Mouse (Mus musculus) ES-Bruce4 (cell line): ENCODE measurements around the gene Pus10. TPM values are rescaled to one million over a fixed set of nuclear protein-coding genes. Genes with fewer than 3 reads are reported as not detected.

ENCODE experiments used
- H3K27ac ChIP-seq: 2 replicates; pipeline ENCODE4 v1.5.1; 2012; ENCODE audit warnings: low read length, inconsistent platforms; ENCODE audit not compliant: insufficient read depth
- H3K27me3 ChIP-seq: 2 replicates; pipeline ENCODE4 v1.6.1; 2012; ENCODE audit warnings: mild to moderate bottlenecking, low read length, inconsistent platforms; ENCODE audit not compliant: control insufficient read depth, poor library complexity, insufficient read depth, severe bottlenecking
- H3K36me3 ChIP-seq: 2 replicates; pipeline ENCODE4 v1.6.1; 2012; ENCODE audit warnings: inconsistent platforms, mild to moderate bottlenecking, low read length, moderate library complexity; ENCODE audit not compliant: control insufficient read depth, poor library complexity, insufficient read depth, severe bottlenecking
- H3K4me1 ChIP-seq: one replicate; pipeline ENCODE4 v1.8.1; 2011; ENCODE audit warnings: low read length; ENCODE audit not compliant: control insufficient read depth, insufficient read depth
- H3K4me3 ChIP-seq: 2 replicates; pipeline ENCODE4 v1.5.1; 2011; ENCODE audit warnings: low read depth, mild to moderate bottlenecking, low read length
- H3K9ac ChIP-seq: 2 replicates; pipeline ENCODE4 v1.6.1; 2012; ENCODE audit warnings: low read depth, mild to moderate bottlenecking, inconsistent platforms; ENCODE audit not compliant: poor library complexity, severe bottlenecking
- H3K9me3 ChIP-seq: replicated peaks from 2 replicates; pipeline ENCODE4 v1.6.1; 2012; ENCODE audit warnings: mild to moderate bottlenecking, low read length, inconsistent platforms; ENCODE audit not compliant: control insufficient read depth, poor library complexity, insufficient read depth, severe bottlenecking
- CTCF ChIP-seq: IDR thresholded peaks from one replicate; pipeline ENCODE4 v1.8.1; 2011; ENCODE audit warnings: low read depth, low read length
- EP300 ChIP-seq: IDR thresholded peaks from 2 replicates; pipeline ENCODE4 v1.6.1; 2011; ENCODE audit warnings: low read depth, low read length; ENCODE audit not compliant: insufficient read depth
- POLR2A ChIP-seq: IDR thresholded peaks from one replicate; pipeline ENCODE4 v1.8.1; 2011; ENCODE audit warnings: low read length; ENCODE audit not compliant: insufficient read depth
- polyA plus RNA-seq: library from polyadenylated mRNA; stranded (reverse); fragments of >200 nt; gene quantifications from 2 replicates; pipeline ENCODE4 v1.2.4, GENCODE M21; 2011; ENCODE audit warnings: low read depth; ENCODE audit not compliant: missing spikeins, insufficient read depth, insufficient read length

Gene Pus10
- polyA plus RNA-seq, 1 experiment = 62.5 TPM

DNA sequence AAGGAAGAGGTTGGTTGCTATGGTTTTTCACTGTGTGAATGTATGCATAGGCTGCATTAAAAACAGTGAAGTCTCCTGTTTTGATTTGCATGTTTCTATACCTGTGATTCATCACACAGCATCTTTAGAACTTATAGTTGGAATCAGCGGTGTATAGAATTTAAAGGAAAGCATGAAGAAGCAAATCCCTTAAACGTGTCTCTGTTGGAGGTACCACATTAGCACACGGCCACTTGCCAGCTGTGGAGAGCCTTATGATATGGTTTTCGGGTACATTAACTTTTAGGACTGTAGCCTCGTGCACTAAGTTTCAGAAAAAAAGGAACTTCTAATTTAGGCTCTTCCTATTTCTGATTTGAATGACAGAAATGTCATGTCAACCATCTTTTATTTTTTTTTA, 17.1 kb downstream of the Pus10 start:
- no peaks in the 10 kb centered on the region for H3K9me3 ChIP-seq
- no peak for TF ChIP-seq POLR2A
- H3K9ac ChIP-seq = no peak overlapping the region
- H3K4me1 ChIP-seq = no peaks in the 10 kb centered on the region
- H3K27ac ChIP-seq = no peak overlapping the region
- H3K36me3 ChIP-seq = peaks cover 6% of the 10 kb centered on the region; the same call in 1 of the 2 replicates
- no peaks in the 10 kb centered on the region for H3K27me3 ChIP-seq
- no peak overlapping the region for H3K4me3 ChIP-seq

DNA sequence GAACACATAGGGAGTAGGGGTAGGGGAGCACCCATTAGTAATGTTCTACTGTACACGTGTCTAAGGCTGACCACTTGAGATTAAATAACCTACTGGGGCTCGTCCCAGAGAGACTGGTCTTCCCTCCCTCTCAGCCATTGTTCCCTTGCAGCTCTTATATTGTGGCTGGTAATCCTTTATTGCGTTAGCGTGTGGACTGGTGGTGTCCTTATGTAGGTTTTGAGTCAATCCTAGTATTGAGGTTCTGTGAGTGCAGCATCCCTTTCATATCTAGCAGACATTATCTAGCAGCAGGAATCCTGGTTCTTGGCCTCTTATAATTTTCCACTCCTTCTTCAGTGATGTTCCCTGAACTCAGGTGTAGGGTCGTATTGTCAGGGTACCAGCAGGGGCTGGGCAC, 21.2 kb downstream of the Pus10 start:
- H3K36me3 ChIP-seq = peaks cover 9% of the 10 kb centered on the region; the same call in 1 of the 2 replicates
- no peak overlapping the region for H3K9ac ChIP-seq
- H3K4me1 ChIP-seq = no peaks in the 10 kb centered on the region
- no peak for TF ChIP-seq POLR2A
- no peak for TF ChIP-seq EP300
- H3K27me3 ChIP-seq = no peaks in the 10 kb centered on the region
- H3K27ac ChIP-seq = no peak overlapping the region
- H3K9me3 ChIP-seq = no peaks in the 10 kb centered on the region
- H3K4me3 ChIP-seq = no peak overlapping the region

DNA sequence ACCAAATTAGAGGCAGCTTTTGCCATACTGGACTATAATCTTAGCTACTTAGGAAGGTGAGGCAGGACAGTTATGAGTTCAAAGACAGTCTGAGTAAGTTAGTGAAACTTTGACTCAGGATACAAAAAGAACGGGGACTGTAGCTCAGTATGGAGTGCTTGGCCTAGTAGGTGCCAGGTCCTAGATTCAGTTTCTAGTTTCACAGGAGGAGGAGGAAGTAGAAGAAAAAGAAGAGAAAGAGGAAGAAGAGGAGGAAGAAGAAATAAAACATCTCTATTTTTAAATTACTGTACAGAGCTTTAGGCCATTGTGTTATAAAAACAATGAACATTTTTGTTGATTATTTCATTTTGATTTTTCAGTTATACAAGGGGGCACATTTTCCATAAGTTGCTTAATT, 22.6 kb downstream of the Pus10 start:
- H3K27ac ChIP-seq = no peak overlapping the region
- no peak overlapping the region for H3K9ac ChIP-seq
- no peaks in the 10 kb centered on the region for H3K27me3 ChIP-seq
- no peak overlapping the region for H3K4me3 ChIP-seq
- H3K9me3 ChIP-seq = no peaks in the 10 kb centered on the region
- TF ChIP-seq EP300 = no peak
- H3K36me3 ChIP-seq = peaks cover 8% of the 10 kb centered on the region; the same call in 1 of the 2 replicates
- no peaks in the 10 kb centered on the region for H3K4me1 ChIP-seq

DNA sequence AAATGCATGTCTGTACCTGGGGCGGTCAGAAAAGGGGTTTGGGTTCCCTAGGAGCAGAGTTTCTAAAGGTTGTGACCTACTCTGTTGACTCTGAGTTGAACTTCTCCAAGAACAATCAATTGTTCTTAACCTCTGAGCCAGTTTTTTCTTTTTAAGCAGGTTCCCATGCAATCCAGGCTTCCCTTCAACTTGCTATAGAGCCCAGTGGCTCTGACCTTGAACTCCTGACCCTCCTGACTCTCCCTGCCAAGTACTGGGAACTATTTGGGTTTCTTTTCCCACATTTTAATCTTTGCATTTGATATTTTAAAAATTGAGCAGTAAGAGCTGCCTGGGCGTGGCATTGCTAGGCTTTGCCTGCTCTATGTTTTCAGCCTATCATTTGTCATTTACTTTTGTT, 27.8 kb downstream of the Pus10 start:
- H3K4me1 ChIP-seq = no peaks in the 10 kb centered on the region
- no peaks in the 10 kb centered on the region for H3K9me3 ChIP-seq
- no peaks in the 10 kb centered on the region for H3K27me3 ChIP-seq
- no peak overlapping the region for H3K27ac ChIP-seq
- no peak for TF ChIP-seq EP300
- no peak for TF ChIP-seq POLR2A
- TF ChIP-seq CTCF = no peak
- H3K4me3 ChIP-seq = no peak overlapping the region
- H3K36me3 ChIP-seq = peaks cover 4% of the 10 kb centered on the region; the same call in 1 of the 2 replicates
- no peak overlapping the region for H3K9ac ChIP-seq

DNA sequence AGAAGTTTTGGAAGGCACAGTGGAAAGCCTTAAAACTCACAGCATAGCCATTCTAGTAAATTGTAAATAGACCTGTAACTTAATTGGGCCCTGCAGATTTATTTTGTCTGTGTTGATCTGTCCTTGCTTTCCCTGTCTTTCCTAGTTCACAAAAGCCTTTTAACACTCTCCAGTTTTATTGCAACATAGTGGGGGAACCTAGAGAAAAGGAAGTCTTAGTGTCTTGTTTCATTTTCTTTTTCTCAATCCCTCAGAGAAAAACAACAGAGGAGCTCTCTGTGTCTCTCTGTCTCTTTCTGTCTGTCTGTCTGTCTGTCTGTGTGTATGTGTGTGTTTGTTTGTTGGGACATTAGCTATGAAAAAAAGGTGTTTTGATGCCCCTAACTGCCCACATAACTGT, 30.4 kb downstream of the Pus10 start:
- H3K27me3 ChIP-seq = no peaks in the 10 kb centered on the region
- TF ChIP-seq EP300 (no peak), POLR2A (no peak), CTCF (no peak)
- no peaks in the 10 kb centered on the region for H3K9me3 ChIP-seq
- H3K27ac ChIP-seq = no peak overlapping the region
- peaks cover 3% of the 10 kb centered on the region for H3K4me1 ChIP-seq
- no peak overlapping the region for H3K9ac ChIP-seq
- no peak overlapping the region for H3K4me3 ChIP-seq
- H3K36me3 ChIP-seq = no peaks in the 10 kb centered on the region

DNA sequence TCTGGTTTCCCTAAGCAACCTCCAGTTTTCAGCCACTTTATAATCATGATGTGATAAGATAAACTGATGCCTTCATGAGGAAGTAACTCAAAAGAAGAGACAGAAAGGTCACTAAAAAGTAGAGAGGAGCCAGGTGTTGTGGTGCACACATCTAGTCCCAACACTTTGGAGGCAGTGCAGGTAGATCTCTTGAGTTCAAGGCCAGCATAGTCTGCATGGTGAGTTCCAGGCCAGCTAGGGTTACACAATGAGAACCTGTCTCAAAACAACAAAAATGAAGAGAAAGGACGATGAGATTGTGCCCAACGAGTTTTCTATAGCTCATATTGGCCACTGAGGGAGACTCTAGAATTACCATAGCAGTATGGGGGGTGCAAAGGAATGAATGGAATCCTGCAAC, 33.1 kb downstream of the Pus10 start:
- no peaks in the 10 kb centered on the region for H3K9me3 ChIP-seq
- H3K4me1 ChIP-seq = peaks cover 3% of the 10 kb centered on the region
- H3K36me3 ChIP-seq = peaks cover 5% of the 10 kb centered on the region; the same call in 1 of the 2 replicates
- no peak overlapping the region for H3K4me3 ChIP-seq
- no peaks in the 10 kb centered on the region for H3K27me3 ChIP-seq
- H3K27ac ChIP-seq = no peak overlapping the region
- no peak overlapping the region for H3K9ac ChIP-seq
- no peak for TF ChIP-seq POLR2A
